Mouse (Mus musculus) CH12.LX (cell line): ENCODE results near the gene Olfr1362. TPM values are rescaled to one million over a fixed set of nuclear protein-coding genes. Genes with fewer than 3 reads are reported as not detected.

Experiments used
- DNase-seq: peaks from one replicate; pipeline ENCODE4 v3.0.0-alpha.2; 2013; ENCODE audit errors: extremely low read depth
- H3K27ac ChIP-seq: 2 replicates; pipeline ENCODE4 v1.5.1; 2012; ENCODE audit warnings: low read depth, mild to moderate bottlenecking, control low read depth, moderate library complexity; ENCODE audit not compliant: insufficient read depth
- H3K27me3 ChIP-seq: replicated peaks from 2 replicates; pipeline ENCODE3; 2012; ENCODE audit warnings: inconsistent platforms
- H3K36me3 ChIP-seq, 2 experiments: replicated peaks in 1 of 2; 2 replicates each; pipeline versions ENCODE3 to v1.6.1; 2012; ENCODE audit warnings: inconsistent platforms in 1 of 2, low read length in 1 of 2, mild to moderate bottlenecking in 1 of 2, mixed read lengths in 1 of 2, moderate library complexity in 1 of 2; ENCODE audit not compliant: control insufficient read depth in 1 of 2, insufficient read depth in 1 of 2
- H3K4me1 ChIP-seq, 2 experiments: 2 replicates each; pipeline ENCODE4 v1.6.1; 2012; ENCODE audit warnings: inconsistent platforms in 1 of 2, moderate library complexity in 1 of 2; ENCODE audit not compliant: insufficient read depth in 2 of 2, control insufficient read depth in 1 of 2
- H3K4me2 ChIP-seq: 2 replicates; pipeline ENCODE4 v1.6.1; 2012; ENCODE audit warnings: low read depth, mild to moderate bottlenecking, control low read depth; ENCODE audit not compliant: poor library complexity, insufficient read depth, severe bottlenecking
- H3K4me3 ChIP-seq, 3 experiments: fragments of 150-350 bp in 1 of 3; sonication (generic) in 1 of 3; replicated peaks in 1 of 3; 2 replicates each; pipeline versions ENCODE3 to v1.5.1; 2011 to 2012; ENCODE audit warnings: low read depth in 2 of 3, low read length in 2 of 3, mild to moderate bottlenecking in 2 of 3, moderate library complexity in 2 of 3, control low read depth in 1 of 3, improper control_type of control experiment in 1 of 3, inconsistent platforms in 1 of 3, mixed read lengths in 1 of 3; ENCODE audit not compliant: poor library complexity in 1 of 3
- H3K79me2 ChIP-seq: replicated peaks from 2 replicates; pipeline ENCODE4 v1.6.1; 2012; ENCODE audit warnings: mild to moderate bottlenecking, moderate library complexity; ENCODE audit not compliant: control insufficient read depth, poor library complexity, insufficient read depth, severe bottlenecking; ENCODE audit errors: extremely low read depth
- H3K9ac ChIP-seq: 2 replicates; pipeline ENCODE4 v1.6.1; 2012; ENCODE audit warnings: low read depth, mild to moderate bottlenecking, control low read depth, moderate library complexity; ENCODE audit not compliant: insufficient read depth
- H3K9me3 ChIP-seq: replicated peaks from 2 replicates; pipeline ENCODE3; 2012; ENCODE audit warnings: low read length, inconsistent platforms, mixed read lengths
- CHD1 ChIP-seq: IDR thresholded peaks from 2 replicates; pipeline ENCODE4 v1.6.1; 2012; ENCODE audit warnings: low read depth, low read length, improper control_type of control experiment, inconsistent platforms
- ETS1 ChIP-seq: conservative IDR thresholded peaks from 2 replicates; pipeline ENCODE4 v1.6.1; 2012; ENCODE audit warnings: low read depth, mild to moderate bottlenecking, inconsistent platforms, low read length, improper control_type of control experiment, moderate library complexity
- JUND ChIP-seq: conservative IDR thresholded peaks from 2 replicates; pipeline ENCODE4 v1.6.1; 2011; ENCODE audit warnings: low read depth, low read length, improper control_type of control experiment
- MXI1 ChIP-seq: IDR thresholded peaks from 2 replicates; pipeline ENCODE4 v1.6.1; 2011; ENCODE audit warnings: mild to moderate bottlenecking, low read depth, low read length, improper control_type of control experiment
- MYC ChIP-seq: IDR thresholded peaks from 2 replicates; pipeline ENCODE4 v1.6.1; 2011; ENCODE audit warnings: low read depth, mild to moderate bottlenecking, improper control_type of control experiment, low read length
- NRF1 ChIP-seq: IDR thresholded peaks from 2 replicates; pipeline ENCODE4 v1.6.1; 2014; ENCODE audit warnings: low read depth, mild to moderate bottlenecking, inconsistent platforms, low read length, improper control_type of control experiment, moderate library complexity
- RAD21 ChIP-seq: IDR thresholded peaks from 2 replicates; pipeline ENCODE4 v1.6.1; 2011; ENCODE audit warnings: low read depth, mild to moderate bottlenecking, low read length, improper control_type of control experiment, moderate library complexity
- RCOR1 ChIP-seq: conservative IDR thresholded peaks from 2 replicates; pipeline ENCODE4 v1.6.1; 2012; ENCODE audit warnings: low read depth, mild to moderate bottlenecking, inconsistent platforms, low read length, improper control_type of control experiment
- SIN3A ChIP-seq: IDR thresholded peaks from 2 replicates; pipeline ENCODE4 v1.6.1; 2012; ENCODE audit warnings: low read length, improper control_type of control experiment, inconsistent platforms
- USF1 ChIP-seq: IDR thresholded peaks from 2 replicates; pipeline ENCODE4 v1.6.1; 2014; ENCODE audit warnings: low read depth, mild to moderate bottlenecking, inconsistent platforms, low read length, improper control_type of control experiment
- USF2 ChIP-seq: conservative IDR thresholded peaks from 2 replicates; pipeline ENCODE4 v1.6.1; 2011; ENCODE audit warnings: low read depth, low read length, improper control_type of control experiment
- dilution Hi-C: fragments of 300-500 bp; cut with MboI; formaldehyde crosslinking; loops from 2 replicates; pipeline ENCODE4 v1.14.3; 2020; ENCODE audit warnings: low sequenced_read_pairs; ENCODE audit not compliant: extremely low pct_unique_long_range_greater_than_20kb, extremely low pct_ligation_motif_present
- in situ Hi-C: fragments of 300-500 bp; cut with MboI; formaldehyde crosslinking; loops from 3 replicates; pipeline ENCODE4 v1.14.3; 2019; ENCODE audit warnings: low sequenced_read_pairs, low pct_ligation_motif_present, low pct_unique_long_range_greater_than_20kb, mixed read lengths
- polyA plus RNA-seq: library from polyadenylated mRNA; unstranded; fragments of >175 nt; gene quantifications from 2 replicates; pipeline ENCODE4 v1.2.1, GENCODE M21; 2012; ENCODE audit warnings: low read depth; ENCODE audit not compliant: insufficient read length
- total RNA-seq, 2 experiments: library from RNA; depleted of rRNA; stranded (reverse); fragments of 300-350 nt in 1 of 2; fragments of >200 nt in 1 of 2; gene quantifications; 2 replicates each; pipeline ENCODE4 v1.2.3; 2012 to 2014

The Olfr1362 gene
- total and polyA plus RNA-seq, 3 experiments: not detected

- H3K4me3 ChIP-seq: no peak overlapping the region
- H3K79me2 ChIP-seq: no peaks in the 10 kb centered on the region
- TF ChIP-seq CHD1: no peak
- no peak for TF ChIP-seq ETS1
- no peak for TF ChIP-seq MYC
- no peak for TF ChIP-seq USF1
- no peak for TF ChIP-seq NRF1
- no peak for TF ChIP-seq RCOR1
- no peak for TF ChIP-seq MXI1
- TF ChIP-seq JUND: no peak
- TF ChIP-seq SIN3A: no peak
- no peak for TF ChIP-seq USF2
- no peaks in the 10 kb centered on the region for H3K36me3 ChIP-seq
- H3K9ac ChIP-seq: no peak overlapping the region
- H3K4me2 ChIP-seq: no peak overlapping the region
- no peak for DNase-seq
- H3K27me3 ChIP-seq: no peaks in the 10 kb centered on the region
- dilution Hi-C loops (no loop called here), in situ Hi-C loops (no loop called here)
- H3K4me1 ChIP-seq: no peaks in the 10 kb centered on the region
- H3K9me3 ChIP-seq: no peaks in the 10 kb centered on the region
- no peak overlapping the region for H3K27ac ChIP-seq
Measured at GRCm38 (mm10) chr13:21591618-21592017, 22.2 kb downstream of the Olfr1362 start.

- in situ Hi-C loops (no loop called here), dilution Hi-C loops (no loop called here)
- no peak within 1 kb of the TSS for H3K9ac ChIP-seq
- H3K79me2 ChIP-seq: no peaks in the 10 kb centered on the region
- H3K27ac ChIP-seq: no peak within 1 kb of the TSS
- H3K4me2 ChIP-seq: no peak within 1 kb of the TSS
- no peak for DNase-seq
- no peak for TF ChIP-seq RCOR1
- no peak for TF ChIP-seq RAD21
- TF ChIP-seq JUND: no peak
- no peaks in the 10 kb centered on the region for H3K36me3 ChIP-seq
- H3K4me3 ChIP-seq: no peak within 1 kb of the TSS
- no peaks in the 10 kb centered on the region for H3K9me3 ChIP-seq
- H3K27me3 ChIP-seq: no peaks in the 10 kb centered on the region
- peaks cover 0 to 3% of the 10 kb centered on the region in 2 experiments; a peak in 1 of 4 replicates for H3K4me1 ChIP-seq
Measured at GRCm38 (mm10) chr13:21581659-21582058, 32.2 kb downstream of the Olfr1362 start, which contains the start of gene Olfr1364. TSS of gene Olfr1364 (minus strand) at chr13:21581759.

Other genes with a start within 250 kb of the Olfr1362 start
Only the 20 nearest of the 34 such genes appear.
- not detected in 2 replicates for gene Zkscan4, start 135.1 kb downstream of the Olfr1362 start, total RNA-seq (2012; rRNA removed)
- not detected in 2 replicates for gene Zkscan4, start 135.1 kb downstream of the Olfr1362 start, total RNA-seq (2014; rRNA removed)
- gene Zkscan4, start 135.1 kb downstream of the Olfr1362 start, polyA plus RNA-seq: not detected in 2 replicates
- not detected in 2 replicates for gene Gm10065, start 134.6 kb downstream of the Olfr1362 start, total RNA-seq (2012; rRNA removed)
- not detected in 2 replicates for gene Gm10065, start 134.6 kb downstream of the Olfr1362 start, total RNA-seq (2014; rRNA removed)
- gene Gm10065, start 134.6 kb downstream of the Olfr1362 start, polyA plus RNA-seq: not detected in 2 replicates
- 0.17 and 0.29 TPM in 2 replicates for gene AK157302, start 118.8 kb downstream of the Olfr1362 start, total RNA-seq (2012; rRNA removed)
- 0.47 TPM in 2 replicates for gene AK157302, start 118.8 kb downstream of the Olfr1362 start, total RNA-seq (2014; rRNA removed)
- 0.26 TPM in 1 of 2 replicates, not detected in the other for gene AK157302, start 118.8 kb downstream of the Olfr1362 start, polyA plus RNA-seq
- 13.5 and 21.0 TPM in 2 replicates for gene Gm11273, start 112.6 kb downstream of the Olfr1362 start, total RNA-seq (2012; rRNA removed)
- 28.3 and 28.8 TPM in 2 replicates for gene Gm11273, start 112.6 kb downstream of the Olfr1362 start, total RNA-seq (2014; rRNA removed)
- gene Gm11273, start 112.6 kb downstream of the Olfr1362 start, polyA plus RNA-seq: 239 and 279 TPM in 2 replicates
- 7.4 and 8.1 TPM in 2 replicates for gene Zkscan8, start 82.9 kb downstream of the Olfr1362 start, total RNA-seq (2012; rRNA removed)
- gene Zkscan8, start 82.9 kb downstream of the Olfr1362 start, total RNA-seq (2014; rRNA removed): 7.6 and 8.3 TPM in 2 replicates
- gene Zkscan8, start 82.9 kb downstream of the Olfr1362 start, polyA plus RNA-seq: 7.3 and 9.7 TPM in 2 replicates
- gene Olfr1366, start 71.2 kb downstream of the Olfr1362 start, total RNA-seq (2012; rRNA removed): not detected in 2 replicates
- gene Olfr1366, start 71.2 kb downstream of the Olfr1362 start, total RNA-seq (2014; rRNA removed): not detected in 2 replicates
- gene Olfr1366, start 71.2 kb downstream of the Olfr1362 start, polyA plus RNA-seq: 0.08 and 0.10 TPM in 2 replicates
- not detected in 2 replicates for gene Olfr1535, start 54.1 kb downstream of the Olfr1362 start, total RNA-seq (2012; rRNA removed)
- not detected in 2 replicates for gene Olfr1535, start 54.1 kb downstream of the Olfr1362 start, total RNA-seq (2014; rRNA removed)
- not detected in 2 replicates for gene Olfr1535, start 54.1 kb downstream of the Olfr1362 start, polyA plus RNA-seq
- gene Olfr1364, start 32.3 kb downstream of the Olfr1362 start, total RNA-seq (2012; rRNA removed): not detected in 2 replicates
- not detected in 2 replicates for gene Olfr1364, start 32.3 kb downstream of the Olfr1362 start, total RNA-seq (2014; rRNA removed)
- not detected in 2 replicates for gene Olfr1364, start 32.3 kb downstream of the Olfr1362 start, polyA plus RNA-seq
- 1.0 and 1.4 TPM in 2 replicates for gene Olfr11, start 28.5 kb upstream of the Olfr1362 start, total RNA-seq (2012; rRNA removed)
- gene Olfr11, start 28.5 kb upstream of the Olfr1362 start, total RNA-seq (2014; rRNA removed): 0.34 and 0.70 TPM in 2 replicates
- gene Olfr11, start 28.5 kb upstream of the Olfr1362 start, polyA plus RNA-seq: 0.23 and 1.3 TPM in 2 replicates
- gene Olfr1361, start 49.4 kb upstream of the Olfr1362 start, total RNA-seq (2012; rRNA removed): not detected in 2 replicates
- gene Olfr1361, start 49.4 kb upstream of the Olfr1362 start, total RNA-seq (2014; rRNA removed): not detected in 2 replicates
- gene Olfr1361, start 49.4 kb upstream of the Olfr1362 start, polyA plus RNA-seq: not detected in 2 replicates
- gene Olfr1360, start 63.4 kb upstream of the Olfr1362 start, total RNA-seq (2012; rRNA removed): not detected in 2 replicates
- not detected in 2 replicates for gene Olfr1360, start 63.4 kb upstream of the Olfr1362 start, total RNA-seq (2014; rRNA removed)
- not detected in 2 replicates for gene Olfr1360, start 63.4 kb upstream of the Olfr1362 start, polyA plus RNA-seq
- not detected in 2 replicates for gene Olfr1359, start 84.1 kb upstream of the Olfr1362 start, total RNA-seq (2012; rRNA removed)
- gene Olfr1359, start 84.1 kb upstream of the Olfr1362 start, total RNA-seq (2014; rRNA removed): not detected in 2 replicates
- not detected in 2 replicates for gene Olfr1359, start 84.1 kb upstream of the Olfr1362 start, polyA plus RNA-seq
- 897 and 953 TPM in 2 replicates for gene Hist1h2bl, start 102.1 kb upstream of the Olfr1362 start, total RNA-seq (2012; rRNA removed)
- gene Hist1h2bl, start 102.1 kb upstream of the Olfr1362 start, total RNA-seq (2014; rRNA removed): 16.0 and 18.1 TPM in 2 replicates
- 1.7 and 3.8 TPM in 2 replicates for gene Hist1h2bl, start 102.1 kb upstream of the Olfr1362 start, polyA plus RNA-seq
- 839 and 880 TPM in 2 replicates for gene Hist1h2ai, start 102.4 kb upstream of the Olfr1362 start, total RNA-seq (2012; rRNA removed)
- gene Hist1h2ai, start 102.4 kb upstream of the Olfr1362 start, total RNA-seq (2014; rRNA removed): 3.9 and 6.3 TPM in 2 replicates
- gene Hist1h2ai, start 102.4 kb upstream of the Olfr1362 start, polyA plus RNA-seq: not detected in 2 replicates
- gene Hist1h3h, start 103.6 kb upstream of the Olfr1362 start, total RNA-seq (2012; rRNA removed): 1,605 and 1,657 TPM in 2 replicates
- 18.2 and 21.7 TPM in 2 replicates for gene Hist1h3h, start 103.6 kb upstream of the Olfr1362 start, total RNA-seq (2014; rRNA removed)
- 9.5 and 18.6 TPM in 2 replicates for gene Hist1h3h, start 103.6 kb upstream of the Olfr1362 start, polyA plus RNA-seq
- gene Hist1h2bm, start 108.0 kb upstream of the Olfr1362 start, total RNA-seq (2012; rRNA removed): 1,752 and 1,804 TPM in 2 replicates
- 25.7 and 36.0 TPM in 2 replicates for gene Hist1h2bm, start 108.0 kb upstream of the Olfr1362 start, total RNA-seq (2014; rRNA removed)
- gene Hist1h2bm, start 108.0 kb upstream of the Olfr1362 start, polyA plus RNA-seq: 0.87 TPM in 1 of 2 replicates, not detected in the other
- 936 and 984 TPM in 2 replicates for gene Hist1h4j, start 121.0 kb upstream of the Olfr1362 start, total RNA-seq (2012; rRNA removed)
- 18.5 and 27.8 TPM in 2 replicates for gene Hist1h4j, start 121.0 kb upstream of the Olfr1362 start, total RNA-seq (2014; rRNA removed)
- 1.1 and 1.8 TPM in 2 replicates for gene Hist1h4j, start 121.0 kb upstream of the Olfr1362 start, polyA plus RNA-seq
- gene Hist1h4k, start 136.5 kb upstream of the Olfr1362 start, total RNA-seq (2012; rRNA removed): 3,228 and 4,319 TPM in 2 replicates
- gene Hist1h4k, start 136.5 kb upstream of the Olfr1362 start, total RNA-seq (2014; rRNA removed): 15.2 and 25.4 TPM in 2 replicates
- gene Hist1h4k, start 136.5 kb upstream of the Olfr1362 start, polyA plus RNA-seq: 5.6 and 13.2 TPM in 2 replicates
- 1,024 and 1,125 TPM in 2 replicates for gene Hist1h2ak, start 139.8 kb upstream of the Olfr1362 start, total RNA-seq (2012; rRNA removed)
- 7.3 and 16.6 TPM in 2 replicates for gene Hist1h2ak, start 139.8 kb upstream of the Olfr1362 start, total RNA-seq (2014; rRNA removed)
- gene Hist1h2ak, start 139.8 kb upstream of the Olfr1362 start, polyA plus RNA-seq: 1.8 and 6.2 TPM in 2 replicates
- gene Hist1h2bn, start 140.1 kb upstream of the Olfr1362 start, total RNA-seq (2012; rRNA removed): 1,563 and 1,639 TPM in 2 replicates
- gene Hist1h2bn, start 140.1 kb upstream of the Olfr1362 start, total RNA-seq (2014; rRNA removed): 16.5 and 24.0 TPM in 2 replicates
- gene Hist1h2bn, start 140.1 kb upstream of the Olfr1362 start, polyA plus RNA-seq: 2.6 and 3.1 TPM in 2 replicates